Mouse (Mus musculus) megakaryocyte, adult 5-6 weeks (primary cell): Measurements from ENCODE around the gene Rasal2. TPM values are rescaled to one million over a fixed set of nuclear protein-coding genes. Genes with fewer than 3 reads are reported as not detected.

ENCODE experiments used
- ATAC-seq: 2 replicates; pipeline ENCODE4 v1.8.0; 2016; ENCODE audit warnings: mild to moderate bottlenecking, inconsistent platforms; ENCODE audit not compliant: poor library complexity, severe bottlenecking
- total RNA-seq, 2 experiments: library from RNA; stranded (forward) in 1 of 2; stranded (reverse) in 1 of 2; fragments of 153-499, 151-499 nt in 1 of 2; fragments of 221-1000, 200-1000 nt in 1 of 2; gene quantifications; 2 replicates each; pipeline versions ENCODE4 v1.2.3 to v1.2.4; 2015 to 2017

The Rasal2 gene
- total RNA-seq, 2 experiments from 2014 or later: 0.73 to 1.2 TPM

GRCm38 (mm10) chr1:157150107-157150506 lies 262.3 kb downstream of the Rasal2 start:
- ATAC-seq: no peak

- no peak for ATAC-seq
Measured at GRCm38 (mm10) chr1:157144621-157145020, 267.8 kb downstream of the Rasal2 start.

GRCm38 (mm10) chr1:157143326-157143932 lies 269.0 kb downstream of the Rasal2 start:
- ATAC-seq: no peak

GRCm38 (mm10) chr1:157141014-157141413 lies 271.4 kb downstream of the Rasal2 start:
- ATAC-seq: peak; percentile 35; the same call in 1 of the 2 replicates

GRCm38 (mm10) chr1:157137854-157138241 lies 274.5 kb downstream of the Rasal2 start:
- ATAC-seq: no peak

- no peak for ATAC-seq
Measured at GRCm38 (mm10) chr1:157137132-157137853, 275.1 kb downstream of the Rasal2 start.

GRCm38 (mm10) chr1:157128219-157128618 lies 284.2 kb downstream of the Rasal2 start:
- ATAC-seq: no peak

GRCm38 (mm10) chr1:157123836-157124235 lies 288.6 kb downstream of the Rasal2 start:
- ATAC-seq: no peak

- ATAC-seq: no peak
Measured at GRCm38 (mm10) chr1:157119168-157119567, 293.2 kb downstream of the Rasal2 start.

GRCm38 (mm10) chr1:157117440-157117839 lies 295.0 kb downstream of the Rasal2 start:
- no peak for ATAC-seq

- no peak for ATAC-seq
Measured at GRCm38 (mm10) chr1:157114492-157114891, 297.9 kb downstream of the Rasal2 start.

GRCm38 (mm10) chr1:157110287-157110835 lies 302.0 kb downstream of the Rasal2 start:
- ATAC-seq: no peak

GRCm38 (mm10) chr1:157108580-157108979 lies 303.8 kb downstream of the Rasal2 start, which contains the start of gene Tex35:
TSS of gene Tex35 (minus strand) at chr1:157108680.
- ATAC-seq: no peak

- ATAC-seq: peak; percentile 97
Measured at GRCm38 (mm10) chr1:157101122-157101865, 311.1 kb downstream of the Rasal2 start.

GRCm38 (mm10) chr1:157095534-157095933 lies 316.9 kb downstream of the Rasal2 start:
- ATAC-seq: peak; percentile 21; the same call in 1 of the 2 replicates

- ATAC-seq: no peak
Measured at GRCm38 (mm10) chr1:157092622-157093021, 319.8 kb downstream of the Rasal2 start.

- no peak for ATAC-seq
Measured at GRCm38 (mm10) chr1:157092140-157092539, 320.3 kb downstream of the Rasal2 start.

GRCm38 (mm10) chr1:157090835-157091234 lies 321.6 kb downstream of the Rasal2 start:
- no peak for ATAC-seq

GRCm38 (mm10) chr1:157086097-157086994 lies 326.0 kb downstream of the Rasal2 start:
- peak; percentile 78 for ATAC-seq
